Mouse (Mus musculus) right cerebral cortex, postnatal 25 days (tissue): ENCODE results near the gene Pdpk1.

ENCODE experiments used
- DNase-seq: peaks from one replicate; pipeline ENCODE4 v3.0.0; 2022

The Pdpk1 gene

DNA sequence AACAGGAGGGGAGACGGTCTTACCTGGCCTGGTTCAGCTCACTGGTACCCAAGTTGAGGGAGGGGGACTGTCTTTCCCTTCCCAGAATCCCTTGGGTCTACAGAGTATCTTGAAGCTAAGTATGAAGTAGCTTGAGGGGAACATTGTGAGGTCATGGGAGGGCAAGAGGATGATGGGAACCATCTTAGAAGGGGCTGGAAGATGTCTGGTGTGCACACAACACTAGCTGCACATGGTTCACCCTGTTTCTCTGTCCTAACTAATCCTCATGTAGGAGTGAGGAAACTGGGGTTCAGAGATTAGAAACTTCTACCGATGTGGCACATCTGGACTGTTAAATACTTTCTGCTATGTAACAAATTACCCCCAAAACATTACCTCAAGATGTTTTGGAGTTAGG lies at the start of gene Pdpk1:
TSS of gene Pdpk1 (minus strand) at position 101 of the 400 bp plus-strand sequence.
- DNase-seq: no peak

- no peak for DNase-seq
Observed at GRCm38 (mm10) chr17:24199741-24200140, 49.0 kb upstream of the Pdpk1 start.

DNA sequence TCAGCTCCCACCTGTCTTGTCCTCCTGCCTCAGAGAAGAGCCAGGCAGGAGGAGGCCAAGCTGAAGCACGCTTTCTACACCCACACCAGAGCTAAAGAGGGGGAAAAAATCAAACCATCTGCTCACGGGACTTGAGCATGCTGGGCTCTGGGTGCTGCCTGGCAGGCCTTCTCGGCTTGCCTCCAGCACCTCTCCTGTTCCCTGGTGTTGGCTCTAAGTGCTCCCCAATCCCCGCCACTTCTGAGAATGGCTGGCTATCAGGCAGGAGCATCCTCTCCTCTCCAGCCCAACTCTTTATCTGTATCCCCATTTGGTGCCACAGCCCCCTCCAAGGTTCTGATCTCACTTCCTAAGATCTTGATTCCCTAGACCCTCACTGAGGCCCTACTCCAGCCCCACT lies 48.5 kb upstream of the Pdpk1 start:
- peak; percentile 72 for DNase-seq

DNA sequence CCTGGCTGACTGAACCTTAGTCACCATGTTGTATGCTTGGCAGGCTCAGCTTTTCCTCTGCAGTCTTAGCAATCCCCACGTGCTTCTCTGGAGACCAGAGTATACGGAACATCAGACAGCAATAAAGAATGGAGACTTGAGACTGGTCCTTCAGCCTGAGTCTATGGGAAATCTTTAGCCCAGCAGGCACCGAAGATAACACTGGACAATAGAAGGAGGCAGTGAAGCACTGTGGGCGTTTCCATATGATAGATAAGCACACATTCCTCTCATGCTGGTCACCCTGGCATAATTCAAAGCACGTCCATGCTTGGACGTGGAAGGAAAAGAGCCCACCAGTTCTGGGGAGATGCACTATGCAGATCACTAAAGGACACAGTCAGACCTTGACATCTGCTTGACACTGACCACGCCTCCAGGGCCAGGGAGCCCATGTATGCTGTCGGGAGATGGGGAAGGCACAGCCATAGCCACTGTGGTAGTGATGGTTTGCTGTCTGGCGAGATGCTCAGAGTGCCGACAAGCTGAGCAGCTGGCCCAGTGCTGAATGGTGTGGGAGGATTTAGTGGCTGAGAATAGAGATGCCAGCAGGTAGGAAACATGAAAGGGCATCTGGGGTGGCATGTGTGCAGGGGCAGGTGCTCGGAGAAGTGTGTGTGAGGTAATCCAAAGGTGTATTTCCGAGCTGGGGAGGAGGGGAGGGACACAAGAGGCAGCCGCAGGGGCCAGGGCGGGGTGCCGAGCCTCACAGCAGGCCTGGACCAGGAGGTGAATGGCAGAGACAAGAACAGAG lies 46.5 kb upstream of the Pdpk1 start:
- DNase-seq: peak; percentile 59

DNA sequence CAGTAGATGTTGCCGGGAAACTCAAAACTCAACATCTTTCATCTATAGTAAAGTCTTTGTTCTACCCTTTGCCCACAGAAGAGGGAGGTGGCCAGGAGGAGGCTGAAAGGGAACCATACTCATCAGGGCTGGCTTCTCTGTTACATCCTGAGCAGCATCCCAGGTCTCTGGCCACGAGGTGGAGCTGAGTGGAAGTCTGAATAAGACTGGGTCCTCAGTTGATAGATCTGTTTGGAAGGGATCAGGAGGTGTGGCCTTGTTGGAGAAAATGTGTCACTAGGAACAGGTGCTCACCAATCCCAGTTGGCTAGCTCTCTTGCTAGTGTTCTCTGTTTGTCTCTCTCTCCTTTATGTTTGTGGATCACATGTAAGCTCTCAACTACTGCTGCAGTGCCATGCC lies 44.6 kb upstream of the Pdpk1 start:
- no peak for DNase-seq

- no peak for DNase-seq
Observed at GRCm38 (mm10) chr17:24193769-24194168, 43.0 kb upstream of the Pdpk1 start.

DNA sequence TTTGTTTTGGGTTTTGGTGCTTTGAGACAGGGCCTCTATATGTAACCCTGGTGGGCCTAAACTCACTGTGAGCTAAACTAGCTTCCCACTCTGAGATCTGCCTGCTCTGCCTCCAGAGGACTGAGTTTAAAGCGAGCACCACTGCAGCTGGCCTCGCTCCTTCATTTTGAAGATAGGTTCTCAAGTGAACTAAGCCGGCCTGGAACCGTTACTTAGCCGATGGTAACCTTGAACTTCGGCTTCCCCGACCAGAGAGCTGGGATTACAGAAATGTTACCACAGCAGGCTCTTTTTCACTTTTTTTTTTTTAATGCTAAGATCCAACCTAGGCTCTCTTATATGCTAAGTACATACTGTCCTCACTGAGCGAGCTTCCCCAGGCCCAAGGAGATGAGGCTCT lies 42.5 kb upstream of the Pdpk1 start:
- no peak for DNase-seq

- DNase-seq: no peak
Observed at GRCm38 (mm10) chr17:24192848-24193247, 42.1 kb upstream of the Pdpk1 start.

DNA sequence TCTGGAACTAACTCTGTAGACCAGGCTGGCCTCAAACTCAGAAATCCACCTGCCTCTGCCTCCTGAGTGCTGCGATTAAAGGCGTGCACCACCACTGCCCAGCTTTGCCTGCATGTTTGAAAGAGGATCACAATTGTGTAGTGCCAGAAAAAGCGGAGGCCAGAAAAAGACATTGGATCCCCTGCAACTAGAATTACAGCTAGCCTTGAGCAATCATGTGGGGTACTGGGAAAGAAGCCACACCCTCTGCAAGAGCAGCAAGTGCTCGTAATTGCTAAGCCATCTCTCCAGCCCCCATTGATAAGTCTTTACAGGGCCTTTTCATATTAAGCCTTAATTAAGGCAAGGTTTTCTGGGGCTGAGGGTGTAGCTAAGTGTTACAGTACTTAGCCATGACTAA lies 40.8 kb upstream of the Pdpk1 start:
- no peak for DNase-seq

- no peak for DNase-seq
Observed at GRCm38 (mm10) chr17:24190934-24191333, 40.2 kb upstream of the Pdpk1 start.

DNA sequence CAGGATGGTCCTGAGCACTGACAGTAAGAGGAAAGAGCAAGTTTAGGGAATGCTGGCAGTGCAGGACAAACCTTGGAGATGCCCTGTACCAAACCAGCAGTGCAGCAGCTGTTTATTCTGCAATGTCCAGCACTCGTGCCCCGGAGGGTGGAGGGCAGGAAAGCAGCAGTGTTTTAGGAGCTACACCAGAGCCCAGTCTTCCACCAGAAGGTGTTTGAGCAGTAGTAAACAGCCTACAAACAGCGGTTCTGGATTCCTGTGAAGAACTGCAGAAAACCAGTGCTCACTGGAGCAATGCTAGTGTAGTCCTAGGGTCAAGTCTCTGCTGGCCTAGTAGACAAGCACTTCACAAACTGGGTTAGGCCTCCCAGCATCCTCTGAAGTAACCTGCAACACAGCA lies 23.5 kb upstream of the Pdpk1 start:
- no peak for DNase-seq

DNA sequence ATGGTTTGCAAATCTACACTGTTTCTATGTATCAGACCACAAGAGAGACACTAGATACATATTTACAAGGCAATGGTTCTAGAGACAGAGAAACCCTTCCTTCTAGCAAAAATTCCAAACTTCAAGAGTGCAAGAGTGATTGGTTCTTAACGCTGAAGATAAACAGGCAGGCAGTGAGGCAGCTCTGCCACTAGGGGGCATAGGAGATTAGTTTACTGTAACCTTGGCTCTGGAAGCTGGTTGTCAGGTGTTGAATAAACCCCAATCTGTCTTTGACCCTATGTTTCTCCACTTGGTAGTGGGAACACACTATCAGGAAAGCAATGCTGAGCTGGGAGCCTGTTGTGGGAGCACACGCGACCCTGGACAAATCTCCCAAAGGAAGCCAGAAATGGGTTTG lies 22.7 kb upstream of the Pdpk1 start:
- DNase-seq: peak; percentile 42

- DNase-seq: no peak
Observed at GRCm38 (mm10) chr17:24171738-24172137, 21.0 kb upstream of the Pdpk1 start.

GRCm38 (mm10) chr17:24170729-24171128 lies 20.0 kb upstream of the Pdpk1 start:
- no peak for DNase-seq

DNA sequence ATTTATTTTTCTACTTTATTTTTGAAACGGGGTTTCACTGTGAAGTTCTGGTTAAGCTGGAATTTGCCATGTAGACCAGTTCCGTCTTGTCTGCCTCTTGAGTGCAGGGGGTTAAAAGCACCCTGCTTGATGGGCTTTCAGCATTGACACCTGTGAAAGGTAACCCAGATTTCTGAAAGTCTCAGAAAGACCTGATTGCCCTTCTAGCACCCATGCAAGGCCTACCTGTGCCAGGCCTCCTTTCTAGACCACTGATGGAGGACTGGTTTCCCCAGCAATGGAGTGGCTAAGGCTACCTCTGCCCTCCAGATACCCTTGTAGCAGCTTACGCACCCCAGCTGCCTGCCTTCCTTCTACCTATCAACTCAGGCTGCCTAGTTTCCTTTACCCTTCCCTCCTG lies 19.4 kb upstream of the Pdpk1 start:
- no peak for DNase-seq

- peak; percentile 94 for DNase-seq
Observed at GRCm38 (mm10) chr17:24169317-24170065, 18.8 kb upstream of the Pdpk1 start, which contains the start of gene Atp6v0c. TSS of gene Atp6v0c (minus strand) at chr17:24169702.

- peak; percentile 72 for DNase-seq
Observed at GRCm38 (mm10) chr17:24168590-24169277, 18.0 kb upstream of the Pdpk1 start.

DNA sequence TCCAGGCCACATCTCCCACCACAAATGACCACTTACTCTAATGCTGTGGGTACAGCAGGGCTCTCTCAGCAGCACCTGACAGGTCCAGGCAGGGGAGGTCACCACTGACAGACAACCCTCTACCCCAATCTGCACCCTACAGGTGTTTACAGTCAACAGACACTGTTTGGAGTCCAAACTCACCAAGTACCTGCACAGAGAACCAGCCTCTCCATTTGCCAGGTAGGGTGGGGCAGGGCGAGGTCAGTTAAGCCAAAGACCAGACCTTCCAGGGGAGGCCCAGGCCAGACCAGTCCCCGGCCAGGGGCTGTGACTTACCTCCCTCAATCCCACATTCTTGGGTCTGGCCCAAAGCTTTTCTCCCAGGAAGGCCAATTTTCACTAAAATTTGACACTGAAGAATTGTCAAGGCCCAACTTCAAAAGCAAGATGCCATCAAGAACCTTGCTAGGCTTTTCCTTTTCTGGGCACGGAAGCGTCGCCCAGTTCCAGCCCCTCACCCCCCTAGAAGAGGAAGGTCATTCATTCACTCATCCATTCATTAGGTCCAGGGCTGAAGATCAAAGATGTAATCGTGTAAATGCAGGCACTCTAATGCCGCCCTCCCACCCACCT lies 17.3 kb upstream of the Pdpk1 start:
- DNase-seq: no peak

GRCm38 (mm10) chr17:24167120-24167519 lies 16.4 kb upstream of the Pdpk1 start:
- DNase-seq: no peak

- no peak for DNase-seq
Observed at GRCm38 (mm10) chr17:24164566-24165259, 14.0 kb upstream of the Pdpk1 start.

DNA sequence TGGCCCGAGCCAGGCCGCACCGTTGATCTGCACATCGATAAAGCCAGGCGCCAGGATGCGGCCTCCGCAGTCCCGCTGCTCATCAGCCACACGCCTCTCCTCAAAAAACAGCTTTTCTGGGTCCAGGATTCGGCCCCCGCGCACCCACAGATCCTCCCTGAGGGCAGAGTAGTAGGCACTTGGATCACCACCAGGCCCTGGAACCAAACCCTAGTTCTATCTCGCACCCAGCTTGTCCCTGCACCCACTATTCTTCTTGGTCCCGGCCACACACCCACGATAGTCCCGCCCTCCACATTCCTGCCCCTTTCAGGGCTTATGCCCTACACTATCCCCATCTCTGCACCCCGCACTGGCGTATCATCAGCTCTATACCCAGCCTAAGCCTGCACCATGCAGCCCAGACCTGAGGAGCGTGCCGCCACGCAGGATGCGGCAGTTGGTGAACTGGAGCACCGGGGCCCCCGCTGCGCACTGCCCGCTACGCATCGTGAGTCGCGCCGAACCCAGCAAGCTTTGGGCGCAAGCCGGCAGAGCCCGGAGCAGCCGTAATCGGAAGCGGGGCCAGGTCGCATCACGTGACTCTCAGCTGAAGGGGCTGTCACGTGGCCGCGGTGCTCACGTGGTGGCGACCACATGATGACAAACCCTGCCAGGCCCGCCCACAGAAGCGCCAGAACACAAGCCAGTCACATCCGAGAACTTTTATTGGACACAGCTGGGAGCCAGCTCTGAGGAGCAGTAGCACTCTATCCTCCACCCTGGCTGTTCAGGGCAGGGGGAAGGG lies 12.6 kb upstream of the Pdpk1 start, which contains the start of gene Amdhd2:
TSS of gene Amdhd2 (minus strand) at position 591 of the 787 bp plus-strand sequence.
- DNase-seq: peak; percentile 95
